Mouse (Mus musculus) thymus, adult 2 months (tissue): ENCODE data around the gene Mrpl41. TPM values are rescaled to one million over a fixed set of nuclear protein-coding genes. Genes with fewer than 3 reads are reported as not detected.
"Not testable (repeated sequence)": the region's sequence is repeated elsewhere in the genome, so short reads cannot be mapped to it uniquely, and the experiment has no call there.

ENCODE experiments used
- DNase-seq: peaks from one replicate; pipeline ENCODE4 v3.0.0; 2021
- H3K27ac ChIP-seq: fragments of 200-500 bp; 2 replicates; pipeline ENCODE4 v1.5.1; 2012; ENCODE audit warnings: low read length, control low read depth; ENCODE audit not compliant: control insufficient read depth, insufficient read depth
- H3K27me3 ChIP-seq: fragments of 200-500 bp; 2 replicates; pipeline ENCODE4 v1.6.1; 2012; ENCODE audit warnings: mild to moderate bottlenecking, low read length, moderate library complexity, mixed read lengths; ENCODE audit not compliant: control insufficient read depth, insufficient read depth
- H3K36me3 ChIP-seq: fragments of 200-500 bp; 2 replicates; pipeline ENCODE4 v1.6.1; 2012; ENCODE audit warnings: mild to moderate bottlenecking, low read length, moderate library complexity; ENCODE audit not compliant: control insufficient read depth, insufficient read depth
- H3K4me1 ChIP-seq: fragments of 200-500 bp; replicated peaks from 2 replicates; pipeline ENCODE4 v1.6.1; 2012; ENCODE audit warnings: low read length; ENCODE audit not compliant: control insufficient read depth, insufficient read depth
- H3K4me3 ChIP-seq: fragments of 200-500 bp; 2 replicates; pipeline ENCODE4 v1.5.1; 2012; ENCODE audit warnings: mild to moderate bottlenecking, low read length, control low read depth, moderate library complexity; ENCODE audit not compliant: control insufficient read depth, insufficient read depth
- CTCF ChIP-seq: fragments of 200-500 bp; IDR thresholded peaks from 2 replicates; pipeline ENCODE4 v1.5.1; 2012; ENCODE audit warnings: mild to moderate bottlenecking, control low read depth, low read length, moderate library complexity, borderline replicate concordance; ENCODE audit not compliant: control insufficient read depth, poor library complexity, insufficient read depth; ENCODE audit errors: extremely low read depth
- POLR2A ChIP-seq: fragments of 200-500 bp; IDR thresholded peaks from 2 replicates; pipeline ENCODE4 v1.6.1; 2012; ENCODE audit warnings: mild to moderate bottlenecking, low read length, control low read depth, moderate library complexity; ENCODE audit not compliant: control insufficient read depth, poor library complexity, insufficient read depth; ENCODE audit errors: extremely low read depth
- WGBS: fragments of 180-500 bp; shearing (Covaris S2); methylation state at CpG from one replicate; pipeline ENCODE4 v1.1.7; 2018; 5-methylcytosine and 5-hydroxymethylcytosine counted together
- polyA plus RNA-seq: library from polyadenylated mRNA; depleted of rRNA; stranded (reverse); fragments of >200 nt; gene quantifications from 2 replicates; pipeline ENCODE4 v1.2.3, GENCODE M21; 2012

Gene Mrpl41
- polyA plus RNA-seq, 1 experiment: 43.4 TPM

DNA sequence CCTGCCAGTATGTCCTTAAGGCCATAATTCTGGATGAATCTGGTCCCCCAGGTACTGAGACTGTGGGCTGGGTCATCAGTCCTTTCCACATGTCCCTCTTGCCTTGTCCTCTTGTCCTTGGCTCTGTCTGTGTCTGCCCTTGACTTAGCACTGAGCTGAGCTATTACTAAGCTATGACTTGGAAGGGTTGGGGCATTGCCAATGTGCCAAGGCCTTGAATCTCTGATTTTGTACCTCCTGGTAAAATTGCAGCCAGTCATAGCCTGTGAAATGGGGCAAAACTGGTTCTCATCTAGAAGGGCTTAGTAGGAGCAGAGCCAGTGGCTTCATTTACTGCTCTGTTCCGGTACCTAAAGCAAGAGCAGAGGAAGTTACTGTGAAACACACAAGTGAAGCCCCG, 21.6 kb upstream of the Mrpl41 start:
- Histone ChIP-seq H3K4me1 (no peaks in the 10 kb centered on the region), H3K27ac (no peak overlapping the region), H3K36me3 (peaks cover 9% of the 10 kb centered on the region; the same call in 1 of the 2 replicates), H3K27me3 (no peaks in the 10 kb centered on the region), H3K4me3 (no peak overlapping the region)
- 98% methylated on average over 2 of the region's 2 CpGs for WGBS
- TF ChIP-seq CTCF: no peak
- DNase-seq: no peak

DNA sequence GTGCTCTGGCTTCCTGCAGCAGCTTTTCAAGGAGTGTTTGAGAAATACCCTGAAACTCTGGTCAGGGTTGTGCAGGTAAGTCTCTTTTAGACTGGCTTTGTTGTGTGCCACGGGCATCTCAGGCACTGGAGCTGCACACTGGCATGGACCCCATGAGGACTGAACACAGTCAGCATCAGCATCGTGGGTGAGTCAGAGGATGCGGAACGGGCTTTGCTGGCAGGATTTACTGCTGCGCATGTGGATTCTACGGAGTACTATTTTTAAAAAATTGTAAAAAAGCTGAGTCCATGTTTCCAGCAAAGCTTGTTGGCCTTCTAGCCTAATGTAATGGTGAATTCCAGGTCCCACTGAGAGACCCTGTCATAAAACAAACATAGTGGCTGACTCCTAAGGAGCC, 20.4 kb upstream of the Mrpl41 start:
- WGBS: 97% methylated on average over 6 of the region's 6 CpGs
- peaks cover 16% of the 10 kb centered on the region; the same call in 1 of the 2 replicates for H3K36me3 ChIP-seq
- no peaks in the 10 kb centered on the region for H3K27me3 ChIP-seq
- TF ChIP-seq CTCF (no peak), POLR2A (no peak)
- no peak overlapping the region for H3K27ac ChIP-seq
- no peak overlapping the region for H3K4me3 ChIP-seq
- H3K4me1 ChIP-seq: no peaks in the 10 kb centered on the region
- no peak for DNase-seq

DNA sequence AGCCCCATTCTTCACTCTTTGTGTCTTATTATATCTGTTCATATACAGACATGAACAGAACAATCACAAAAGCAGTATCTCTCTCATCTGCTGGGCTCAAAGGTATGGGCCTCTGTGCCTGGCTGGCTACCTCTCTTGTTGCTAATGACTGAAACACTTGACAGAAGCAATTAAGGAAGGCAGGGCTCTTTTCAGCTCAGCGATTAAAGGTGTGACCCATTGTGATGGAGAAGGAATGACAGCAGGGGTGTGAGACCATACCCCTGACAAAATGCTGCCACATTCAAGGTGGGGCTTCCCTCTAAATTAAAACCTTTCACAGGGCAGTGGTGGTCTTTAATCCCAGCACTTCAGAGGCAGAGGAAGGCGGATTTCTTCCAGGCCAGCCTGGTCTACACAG, 12.9 kb upstream of the Mrpl41 start:
- Histone ChIP-seq H3K36me3 (peaks cover 50% of the 10 kb centered on the region), H3K27ac (no peak overlapping the region)

DNA sequence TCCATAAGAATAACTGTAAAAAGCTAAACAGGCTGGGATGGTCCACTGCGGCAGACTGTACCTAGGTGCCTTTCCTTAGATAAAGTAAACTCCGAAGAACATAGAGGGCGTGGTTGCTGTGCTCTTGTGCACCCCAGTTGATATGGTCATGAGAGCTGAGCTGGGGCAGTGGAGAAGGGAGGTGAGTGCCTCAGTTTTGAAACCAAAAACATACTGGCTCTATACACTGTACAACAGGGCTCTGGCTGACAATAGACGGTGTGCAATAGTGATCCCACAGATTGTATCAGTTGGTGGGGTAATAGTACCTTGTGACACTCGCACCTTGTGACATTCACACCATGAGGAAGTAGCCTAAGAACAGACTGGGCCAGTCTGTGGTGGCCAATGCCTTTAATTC, 2.1 kb upstream of the Mrpl41 start:
- peaks cover 4% of the 10 kb centered on the region; the same call in 1 of the 2 replicates for H3K36me3 ChIP-seq
- DNase-seq: no peak
- H3K27ac ChIP-seq: no peak overlapping the region
- H3K27me3 ChIP-seq: no peaks in the 10 kb centered on the region
- TF ChIP-seq POLR2A: no peak
- TF ChIP-seq CTCF: no peak
- H3K4me3 ChIP-seq: no peak overlapping the region
- peaks cover 7% of the 10 kb centered on the region; the same call in 1 of the 2 replicates for H3K4me1 ChIP-seq
- WGBS: 89% methylated on average over 5 of the region's 5 CpGs

More for the DNA sequence above, 12.9 kb upstream of the Mrpl41 start:
- Histone ChIP-seq H3K27me3 (no peaks in the 10 kb centered on the region), H3K4me3 (no peak overlapping the region), H3K4me1 (no peaks in the 10 kb centered on the region)
- DNase-seq: no peak
- 86% methylated on average over 2 of the region's 2 CpGs for WGBS
- TF ChIP-seq POLR2A (no peak), CTCF (no peak)

DNA sequence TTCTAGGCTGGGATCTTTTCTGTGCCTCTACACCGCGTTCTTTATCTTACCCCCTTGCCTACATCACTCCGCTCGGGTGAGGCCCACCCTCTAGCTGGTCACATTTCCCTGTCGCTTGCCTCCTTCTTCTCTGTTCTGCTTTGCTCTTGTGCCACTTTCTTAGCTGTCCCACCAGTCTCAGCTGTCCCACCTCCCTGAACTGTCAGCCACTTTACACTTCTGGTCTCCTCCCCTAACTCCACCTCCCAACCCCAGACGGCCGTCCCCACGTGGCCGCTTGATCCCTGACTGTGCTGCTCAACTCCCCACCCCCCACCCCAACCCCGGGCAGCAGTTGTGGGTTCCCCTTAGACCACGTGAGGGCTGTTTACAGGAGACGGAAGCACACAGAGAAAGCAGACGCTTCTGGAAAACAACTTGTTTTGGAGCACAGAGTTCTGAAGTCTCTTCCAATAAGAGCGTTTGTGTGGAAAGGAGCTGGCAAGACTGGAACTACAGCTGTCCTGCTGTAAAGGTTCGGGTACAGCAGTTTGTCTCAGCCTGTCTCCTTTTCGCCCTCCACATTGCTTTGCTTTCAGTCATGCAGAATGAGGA, 903 bp upstream of the Mrpl41 start, which contains the start of gene Pnpla7:
Gene Pnpla7, plus strand, starts transcription at position 330 of the 594 bp plus-strand sequence.
- TF ChIP-seq CTCF (no peak), POLR2A (0 out of 2 replicates have a peak, but pooled peaks have one; percentile 12)
- Histone ChIP-seq H3K36me3 (peaks cover 3% of the 10 kb centered on the region; the same call in 1 of the 2 replicates), H3K27ac (peak within 1 kb of the TSS; percentile 90), H3K4me1 (peaks cover 7% of the 10 kb centered on the region; the same call in 1 of the 2 replicates), H3K27me3 (no peaks in the 10 kb centered on the region), H3K4me3 (peak within 1 kb of the TSS; percentile 93)
- DNase-seq: peak; percentile 81
- under 1% methylated on average over 16 of the region's 16 CpGs for WGBS

DNA sequence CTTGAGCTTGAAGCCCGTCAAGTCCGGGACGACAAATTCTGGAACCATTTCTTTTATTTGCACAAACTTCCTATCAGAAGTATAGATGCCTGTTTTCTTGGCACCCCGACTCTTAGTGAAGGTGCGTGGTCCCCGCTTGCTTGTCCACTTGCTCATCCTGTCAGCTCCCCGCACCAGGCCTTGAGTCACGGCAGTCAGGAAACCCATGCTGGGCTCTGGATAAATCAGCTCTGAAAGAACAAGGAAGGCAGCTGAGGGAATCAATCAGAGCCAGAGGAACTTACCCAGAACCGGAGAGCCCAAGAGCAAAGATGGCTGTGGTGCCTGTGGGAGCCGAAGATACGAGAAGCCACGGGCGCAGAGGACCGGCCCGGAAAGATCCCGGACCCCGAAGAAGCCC, 446 bp downstream of the Mrpl41 start:
- not testable (repeated sequence) for H3K27me3 ChIP-seq, DNase-seq
- 0% methylated on average over 17 of the region's 17 CpGs for WGBS

DNA sequence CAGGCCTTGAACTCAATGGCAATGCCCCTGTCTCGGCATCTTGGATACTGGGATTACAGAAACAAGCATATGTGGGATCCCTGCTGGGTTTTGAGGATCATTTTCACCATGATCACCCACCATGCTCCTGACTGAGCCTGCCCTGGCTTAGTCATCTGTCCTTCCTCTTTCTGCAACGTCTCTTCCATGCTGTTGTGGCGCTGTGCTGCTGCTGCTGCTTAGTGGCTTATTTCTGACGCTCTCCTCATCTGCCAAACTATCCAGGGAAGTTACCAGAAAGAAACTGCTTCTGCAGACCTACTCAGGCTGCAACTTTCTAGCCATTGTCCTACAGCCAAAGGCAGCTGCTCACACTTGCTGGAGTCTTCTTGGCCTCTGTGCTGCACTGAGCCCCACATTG, 4.5 kb downstream of the Mrpl41 start:
- H3K36me3 ChIP-seq: peaks cover 23% of the 10 kb centered on the region
- no peak for TF ChIP-seq POLR2A
- TF ChIP-seq CTCF: no peak

More for the DNA sequence above, 446 bp downstream of the Mrpl41 start:
- Histone ChIP-seq H3K27ac (peak overlapping the region; percentile 22), H3K4me3 (peak overlapping the region; percentile 93)
- H3K4me1 ChIP-seq, H3K36me3 ChIP-seq: not testable (repeated sequence)

More for the DNA sequence above, 4.5 kb downstream of the Mrpl41 start:
- no peak for DNase-seq
- Histone ChIP-seq H3K4me1 (peaks cover 2% of the 10 kb centered on the region; the same call in 1 of the 2 replicates), H3K27me3 (no peaks in the 10 kb centered on the region), H3K4me3 (no peak overlapping the region), H3K27ac (no peak overlapping the region)
- 81% methylated on average over 4 of the region's 4 CpGs for WGBS
